Mouse (Mus musculus): Measurements from ENCODE around the gene Eipr1. TPM values are rescaled to one million over a fixed set of nuclear protein-coding genes. Genes with fewer than 3 reads are reported as not detected.

Gene Eipr1
- total RNA-seq, 2 experiments from 2014 or later: 8.6 to 8.8 TPM

- no peak for DNase-seq
These were observed 23.5 kb downstream of the Eipr1 start for GRCm38 (mm10) chr12:28775120-28775519.

- DNase-seq: no peak
These were observed 24.0 kb downstream of the Eipr1 start for GRCm38 (mm10) chr12:28775627-28776026.

- no peak for DNase-seq
These were observed 28.6 kb downstream of the Eipr1 start for GRCm38 (mm10) chr12:28780180-28780579.

- no peak for DNase-seq
These were observed 31.0 kb downstream of the Eipr1 start for GRCm38 (mm10) chr12:28782637-28783036.

- peak; percentile 27 to 33 for DNase-seq
These were observed 32.8 kb downstream of the Eipr1 start for GRCm38 (mm10) chr12:28784355-28784754.

- DNase-seq: no peak
These were observed 33.3 kb downstream of the Eipr1 start for GRCm38 (mm10) chr12:28784864-28785263.

GRCm38 (mm10) chr12:28785299-28785698, 33.7 kb downstream of the Eipr1 start:
- no peak for DNase-seq

GRCm38 (mm10) chr12:28786310-28786709, 34.7 kb downstream of the Eipr1 start:
- DNase-seq: no peak

- no peak for DNase-seq
These were observed 41.0 kb downstream of the Eipr1 start for GRCm38 (mm10) chr12:28792613-28793012.

GRCm38 (mm10) chr12:28793715-28794114, 42.1 kb downstream of the Eipr1 start:
- DNase-seq: no peak

GRCm38 (mm10) chr12:28795041-28795440, 43.4 kb downstream of the Eipr1 start:
- DNase-seq: no peak

- no peak for DNase-seq
These were observed 45.3 kb downstream of the Eipr1 start for GRCm38 (mm10) chr12:28796881-28797420.

- DNase-seq: no peak
These were observed 48.3 kb downstream of the Eipr1 start for GRCm38 (mm10) chr12:28799798-28800411.

- no peak for DNase-seq
These were observed 48.8 kb downstream of the Eipr1 start for GRCm38 (mm10) chr12:28800423-28800822.

GRCm38 (mm10) chr12:28800891-28801290, 49.3 kb downstream of the Eipr1 start:
- no peak for DNase-seq

GRCm38 (mm10) chr12:28801731-28802130, 50.1 kb downstream of the Eipr1 start:
- DNase-seq: no peak

- no peak for DNase-seq
These were observed 51.4 kb downstream of the Eipr1 start for GRCm38 (mm10) chr12:28803043-28803442.

- DNase-seq: peak; percentile 39 to 62
These were observed 53.2 kb downstream of the Eipr1 start for GRCm38 (mm10) chr12:28804558-28805481.

- no peak for DNase-seq
These were observed 57.3 kb downstream of the Eipr1 start for GRCm38 (mm10) chr12:28808786-28809375.

- DNase-seq: peak in 1 of 2 experiments; percentile 18
These were observed 58.2 kb downstream of the Eipr1 start for GRCm38 (mm10) chr12:28809756-28810337.

GRCm38 (mm10) chr12:28816681-28817426, 65.3 kb downstream of the Eipr1 start:
- DNase-seq: no peak

- peak; percentile 22 to 42 for DNase-seq
These were observed 65.8 kb downstream of the Eipr1 start for GRCm38 (mm10) chr12:28817427-28817752.

All from heart, adult 18-20 months (tissue).